Mouse (Mus musculus) intestine, embryonic 14.5 days (tissue): ENCODE measurements around the gene B4gat1. TPM values are rescaled to one million over a fixed set of nuclear protein-coding genes. Genes with fewer than 3 reads are reported as not detected.

Experiments used
- ATAC-seq: fragments of 200-750 bp; cut with Nextera tagmentation; replicated peaks from 2 replicates; pipeline ENCODE4 v1.8.0; 2017; ENCODE audit warnings: low read depth, moderate number of reproducible peaks, moderate TSS enrichment, moderate library complexity; ENCODE audit not compliant: low FRiP score, low TSS enrichment
- DNase-seq: peaks from one replicate; pipeline ENCODE4 v3.0.0-alpha.2; 2018; ENCODE audit warnings: low spot score
- H3K27ac ChIP-seq: fragments of 300-500 bp; sonication (generic); 2 replicates; pipeline ENCODE4 v1.5.1; 2014; ENCODE audit warnings: low read depth, mild to moderate bottlenecking, control low read depth
- H3K27me3 ChIP-seq: fragments of 300-500 bp; sonication (generic); replicated peaks from 2 replicates; pipeline ENCODE4 v1.6.1; 2014; ENCODE audit warnings: low read length, control low read depth; ENCODE audit not compliant: control insufficient read depth, insufficient read depth
- H3K36me3 ChIP-seq: fragments of 300-500 bp; sonication (generic); 2 replicates; pipeline ENCODE4 v1.6.1; 2014; ENCODE audit warnings: low read length, control low read depth; ENCODE audit not compliant: control insufficient read depth, insufficient read depth
- H3K4me1 ChIP-seq: fragments of 300-500 bp; sonication (generic); replicated peaks from 2 replicates; pipeline ENCODE4 v1.6.1; 2014; ENCODE audit warnings: low read length, control low read depth, mixed read lengths; ENCODE audit not compliant: control insufficient read depth, insufficient read depth
- H3K4me2 ChIP-seq: fragments of 300-500 bp; sonication (generic); 2 replicates; pipeline ENCODE4 v1.6.1; 2014; ENCODE audit warnings: low read length
- H3K4me3 ChIP-seq: fragments of 300-500 bp; sonication (generic); 2 replicates; pipeline ENCODE4 v1.5.1; 2014; ENCODE audit warnings: low read depth, low read length, control low read depth, mixed read lengths
- H3K9ac ChIP-seq: fragments of 300-500 bp; sonication (generic); 2 replicates; pipeline ENCODE4 v1.6.1; 2014; ENCODE audit warnings: mild to moderate bottlenecking, low read length
- H3K9me3 ChIP-seq: fragments of 300-500 bp; sonication (generic); 2 replicates; pipeline ENCODE4 v1.6.1; 2016; ENCODE audit warnings: low read length, control low read depth; ENCODE audit not compliant: control insufficient read depth
- WGBS: fragments of 180-500 bp; shearing (Covaris S2); extraction: QIAGEN DNeasy Blood & Tissue Kit; methylation state at CpG from one replicate; pipeline ENCODE4 v1.1.7; 2014; 5-methylcytosine and 5-hydroxymethylcytosine counted together
- polyA plus RNA-seq: library from polyadenylated mRNA; unstranded; fragments of >200 nt; fragmentation: Nextera tagmentation; extraction: Ambion mirVana; gene quantifications from 2 replicates; pipeline ENCODE4 v1.2.1, GENCODE M21; 2014

Gene B4gat1
- polyA plus RNA-seq, 1 experiment from 2014 or later = 39.1 TPM

- H3K27me3 ChIP-seq = peaks cover 23% of the 10 kb centered on the region
- peaks cover 9% of the 10 kb centered on the region for H3K4me1 ChIP-seq
- H3K9me3 ChIP-seq = no peaks in the 10 kb centered on the region
- no peak for DNase-seq
- H3K36me3 ChIP-seq = peaks cover 37% of the 10 kb centered on the region
- peak overlapping the region; percentile 28 for H3K4me3 ChIP-seq
- no peak overlapping the region for H3K27ac ChIP-seq
- WGBS = 6% methylated on average over 17 of the region's 17 CpGs
- peak overlapping the region; percentile 52 for H3K4me2 ChIP-seq
- peak overlapping the region; percentile 32; the same call in 1 of the 2 replicates for H3K9ac ChIP-seq
- ATAC-seq = peak; percentile 59
Observed at GRCm38 (mm10) chr19:5051031-5051430, 12.4 kb downstream of the B4gat1 start.

- H3K9me3 ChIP-seq = no peaks in the 10 kb centered on the region
- peaks cover 23% of the 10 kb centered on the region for H3K27me3 ChIP-seq
- DNase-seq = no peak
- WGBS = 59% methylated on average over 3 of the region's 3 CpGs
- peak overlapping the region; percentile 52 for H3K4me2 ChIP-seq
- H3K36me3 ChIP-seq = peaks cover 33% of the 10 kb centered on the region
- 0 out of 2 replicates have a peak overlapping the region, but pooled peaks have one; percentile 28 for H3K4me3 ChIP-seq
- no peak overlapping the region for H3K27ac ChIP-seq
- no peak overlapping the region for H3K9ac ChIP-seq
- no peak for ATAC-seq
- peaks cover 11% of the 10 kb centered on the region for H3K4me1 ChIP-seq
Observed at GRCm38 (mm10) chr19:5051515-5051914, 12.9 kb downstream of the B4gat1 start.

GRCm38 (mm10) chr19:5052166-5052822 lies 13.7 kb downstream of the B4gat1 start:
- WGBS = 43% methylated on average over 25 of the region's 25 CpGs
- no peak overlapping the region for H3K4me2 ChIP-seq

GRCm38 (mm10) chr19:5052853-5053252 lies 14.2 kb downstream of the B4gat1 start:
- Histone ChIP-seq H3K27me3 (peaks cover 23% of the 10 kb centered on the region), H3K9me3 (no peaks in the 10 kb centered on the region), H3K36me3 (peaks cover 20% of the 10 kb centered on the region), H3K9ac (no peak overlapping the region), H3K27ac (no peak overlapping the region), H3K4me3 (no peak overlapping the region), H3K4me1 (peaks cover 16% of the 10 kb centered on the region), H3K4me2 (no peak overlapping the region)
- DNase-seq (no peak), ATAC-seq (no peak)
- 64% methylated on average over 17 of the region's 17 CpGs for WGBS

More at GRCm38 (mm10) chr19:5052166-5052822, 13.7 kb downstream of the B4gat1 start:
- ATAC-seq (no peak), DNase-seq (no peak)
- Histone ChIP-seq H3K27me3 (peaks cover 23% of the 10 kb centered on the region), H3K9me3 (no peaks in the 10 kb centered on the region), H3K4me1 (peaks cover 16% of the 10 kb centered on the region), H3K9ac (no peak overlapping the region), H3K27ac (no peak overlapping the region), H3K4me3 (no peak overlapping the region), H3K36me3 (peaks cover 25% of the 10 kb centered on the region)

GRCm38 (mm10) chr19:5053909-5054308 lies 15.3 kb downstream of the B4gat1 start:
- Histone ChIP-seq H3K36me3 (0 out of 2 replicates have a peak, but pooled peaks cover 10% of the 10 kb centered on the region), H3K27ac (no peak overlapping the region), H3K9ac (no peak overlapping the region), H3K4me3 (no peak overlapping the region), H3K27me3 (peaks cover 23% of the 10 kb centered on the region), H3K4me2 (no peak overlapping the region), H3K9me3 (no peaks in the 10 kb centered on the region), H3K4me1 (peaks cover 25% of the 10 kb centered on the region)
- DNase-seq = peak; percentile 81
- ATAC-seq = no peak
- 21% methylated on average over 9 of the region's 9 CpGs for WGBS

GRCm38 (mm10) chr19:5056251-5056650 lies 17.6 kb downstream of the B4gat1 start:
- Histone ChIP-seq H3K9ac (no peak overlapping the region), H3K4me2 (peak overlapping the region; percentile 15; the same call in 1 of the 2 replicates)

GRCm38 (mm10) chr19:5057876-5058775 lies 19.5 kb downstream of the B4gat1 start:
- no peaks in the 10 kb centered on the region; the same call in 1 of the 2 replicates for H3K27me3 ChIP-seq
- no peak overlapping the region for H3K4me3 ChIP-seq
- H3K4me1 ChIP-seq = peaks cover 42% of the 10 kb centered on the region
- no peaks in the 10 kb centered on the region for H3K9me3 ChIP-seq
- ATAC-seq (no peak; the same call in 1 of the 2 replicates), DNase-seq (no peak)
- no peak overlapping the region for H3K9ac ChIP-seq
- H3K36me3 ChIP-seq = no peaks in the 10 kb centered on the region
- H3K27ac ChIP-seq = peak overlapping the region; percentile 69
- H3K4me2 ChIP-seq = peak overlapping the region; percentile 7; the same call in 1 of the 2 replicates
- 23% methylated on average over 16 of the region's 16 CpGs for WGBS

More at GRCm38 (mm10) chr19:5056251-5056650, 17.6 kb downstream of the B4gat1 start:
- no peaks in the 10 kb centered on the region for H3K9me3 ChIP-seq
- ATAC-seq (peak; percentile 38; the same call in 1 of the 2 replicates), DNase-seq (peak; percentile 82)
- no peaks in the 10 kb centered on the region for H3K36me3 ChIP-seq
- H3K27ac ChIP-seq = no peak overlapping the region
- H3K4me1 ChIP-seq = peaks cover 40% of the 10 kb centered on the region
- no peak overlapping the region for H3K4me3 ChIP-seq
- WGBS = 8% methylated on average over 6 of the region's 6 CpGs
- peaks cover 17% of the 10 kb centered on the region for H3K27me3 ChIP-seq
